Mouse (Mus musculus): ENCODE data around the gene Ndufab1.

DNA sequence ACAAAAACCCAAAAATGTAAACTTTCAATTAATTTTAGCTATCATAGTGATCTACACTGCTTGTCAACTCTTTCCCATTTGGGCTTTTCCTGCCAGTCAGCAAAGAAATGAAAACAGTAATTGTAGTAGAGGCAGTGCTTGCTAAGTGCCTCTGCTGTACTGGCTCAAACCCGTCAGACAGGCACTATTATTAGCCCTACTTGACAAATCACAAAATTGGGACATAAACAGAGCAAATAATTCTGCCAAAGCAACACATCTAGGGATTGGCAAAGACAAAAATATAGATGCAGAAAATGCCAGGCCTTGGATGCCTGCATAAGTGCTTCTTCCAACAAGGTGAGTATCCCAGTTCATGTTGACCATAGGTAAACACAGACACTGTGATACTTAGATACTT lies 36.0 kb downstream of the Ndufab1 start:
- TF ChIP-seq TBP (IDR thresholded peaks at IDR 0.05; ENCODE audit: low read depth, low read length): no peak
- no peak for TF ChIP-seq USF1 (IDR thresholded peaks at IDR 0.05; ENCODE audit: low read depth, low read length)
- TF ChIP-seq MAX (IDR thresholded peaks at IDR 0.05; ENCODE audit: low read length): no peak
- no peak for TF ChIP-seq CTCF (IDR thresholded peaks at IDR 0.05 in 2 of 3, conservative IDR thresholded peaks at IDR 0.05 in 1 of 3; ENCODE audit: control insufficient read depth in 1 of 3, insufficient read depth in 1 of 3, low read depth in 2 of 3, low read length in 3 of 3, poor library complexity in 1 of 3, severe bottlenecking in 1 of 3)
- no peak for TF ChIP-seq GATA1 (IDR thresholded peaks at IDR 0.05; ENCODE audit: low read depth, low read length)
- TF ChIP-seq POLR2AphosphoS2 (IDR thresholded peaks at IDR 0.05; ENCODE audit: low read length): no peak
- no peak for TF ChIP-seq EP300 (IDR thresholded peaks at IDR 0.05; ENCODE audit: low read depth in 1 of 2, low read length in 2 of 2)
- no peak for TF ChIP-seq GABPA (IDR thresholded peaks at IDR 0.05; ENCODE audit: low read depth, low read length)
- no peak for TF ChIP-seq POLR2A (IDR thresholded peaks at IDR 0.05; ENCODE audit: control insufficient read depth in 1 of 2, insufficient read depth in 1 of 2, low read depth in 1 of 2, low read length in 2 of 2, poor library complexity in 1 of 2)
- no peak for TF ChIP-seq ELF1 (IDR thresholded peaks at IDR 0.05; ENCODE audit: low read depth, low read length)
- no peak for TF ChIP-seq MEF2A (IDR thresholded peaks at IDR 0.05; ENCODE audit: extremely low read depth, insufficient replicate concordance, low read depth, low read length, poor library complexity, severe bottlenecking)
